Mouse (Mus musculus): ENCODE measurements around the gene Gm960. TPM values are rescaled to one million over a fixed set of nuclear protein-coding genes. Genes with fewer than 3 reads are reported as not detected.
"Not testable (repeated sequence)": the region's sequence is repeated elsewhere in the genome, so short reads cannot be mapped to it uniquely, and the experiment has no call there.

Gm960 gene
- polyA plus RNA-seq, 1 experiment from 2014 or later = 1.1 TPM

- ATAC-seq (ENCODE audit: insufficient number of reproducible peaks, insufficient read depth, low FRiP score, low read depth) = no peak
- Histone ChIP-seq H3K36me3 (ENCODE audit: control insufficient read depth, insufficient read depth, low read length) (no peaks in the 10 kb centered on the region), H3K9ac (ENCODE audit: low read length) (no peak overlapping the region), H3K27me3 (ENCODE audit: control insufficient read depth, insufficient read depth, low read length) (no peaks in the 10 kb centered on the region), H3K4me1 (ENCODE audit: control insufficient read depth in 2 of 2, insufficient read depth in 2 of 2, low read length in 2 of 2) (no peaks in the 10 kb centered on the region), H3K4me3 (ENCODE audit: control insufficient read depth in 1 of 2, insufficient read depth in 1 of 2, low read depth in 1 of 2, low read length in 2 of 2) (no peak overlapping the region), H3K4me2 (ENCODE audit: low read length) (no peak overlapping the region), H3K9me3 (ENCODE audit: control insufficient read depth, low read length) (no peaks in the 10 kb centered on the region), H3K27ac (replicated peaks in 1 of 2; ENCODE audit: control insufficient read depth in 1 of 2, insufficient read depth in 1 of 2, low read depth in 2 of 2, low read length in 2 of 2) (no peak overlapping the region)
- 76% methylated on average over 1 of the region's 1 CpGs for WGBS
These were observed 109.4 kb downstream of the Gm960 start for GRCm38 (mm10) chr19:4589081-4589480.

DNA sequence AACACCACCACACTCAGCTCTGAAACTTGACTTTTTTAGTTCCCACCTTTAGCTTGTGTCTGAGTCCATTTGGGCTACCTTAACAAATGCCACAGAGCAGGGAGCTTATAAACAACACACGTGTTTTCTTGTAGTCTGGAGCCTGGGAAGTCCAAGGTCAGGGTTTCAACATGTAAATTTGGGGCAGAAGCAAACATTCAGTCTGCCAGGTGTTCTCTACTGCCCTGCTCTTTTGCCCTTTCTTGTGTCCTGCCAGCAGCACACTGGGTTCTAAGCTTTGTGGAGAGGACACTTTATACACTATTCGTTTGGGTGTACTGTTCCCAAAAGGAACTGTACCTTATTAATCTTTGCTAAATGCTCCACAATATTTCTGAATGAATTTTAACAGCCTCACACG lies 110.0 kb downstream of the Gm960 start:
- Histone ChIP-seq H3K4me1 (ENCODE audit: control insufficient read depth in 2 of 2, insufficient read depth in 2 of 2, low read length in 2 of 2) (no peaks in the 10 kb centered on the region), H3K27ac (replicated peaks in 1 of 2; ENCODE audit: control insufficient read depth in 1 of 2, insufficient read depth in 1 of 2, low read depth in 2 of 2, low read length in 2 of 2) (no peak overlapping the region), H3K36me3 (ENCODE audit: control insufficient read depth, insufficient read depth, low read length) (no peaks in the 10 kb centered on the region), H3K9ac (ENCODE audit: low read length) (no peak overlapping the region), H3K4me3 (ENCODE audit: control insufficient read depth in 1 of 2, insufficient read depth in 1 of 2, low read depth in 1 of 2, low read length in 2 of 2) (no peak overlapping the region), H3K27me3 (ENCODE audit: control insufficient read depth, insufficient read depth, low read length) (no peaks in the 10 kb centered on the region), H3K4me2 (ENCODE audit: low read length) (no peak overlapping the region), H3K9me3 (ENCODE audit: control insufficient read depth, low read length) (no peaks in the 10 kb centered on the region)
- 71% methylated on average over 3 of the region's 3 CpGs for WGBS
- ATAC-seq (ENCODE audit: insufficient number of reproducible peaks, insufficient read depth, low FRiP score, low read depth) = no peak

DNA sequence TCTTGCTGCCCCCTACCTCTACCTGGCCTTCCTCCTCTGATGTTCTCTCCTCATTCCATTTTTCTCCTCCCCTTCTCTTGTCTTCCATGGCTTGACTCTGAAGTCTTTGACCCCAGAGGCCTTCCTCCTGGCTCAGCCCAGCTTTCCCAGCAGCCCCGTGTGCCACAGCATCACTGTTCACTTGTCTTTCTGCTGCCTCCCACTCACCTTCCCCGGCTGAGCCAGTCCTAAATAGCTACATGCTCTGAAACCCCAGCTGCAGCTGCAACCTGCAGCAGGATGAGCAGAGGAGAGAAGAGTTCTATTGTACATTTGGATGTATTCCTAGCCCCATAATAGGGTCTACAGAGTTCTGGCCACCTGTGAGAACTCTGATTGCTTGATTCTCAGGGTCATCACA lies 111.0 kb downstream of the Gm960 start:
- Histone ChIP-seq H3K27me3 (ENCODE audit: control insufficient read depth, insufficient read depth, low read length) (no peaks in the 10 kb centered on the region), H3K36me3 (ENCODE audit: control insufficient read depth, insufficient read depth, low read length) (no peaks in the 10 kb centered on the region), H3K9me3 (ENCODE audit: control insufficient read depth, low read length) (no peaks in the 10 kb centered on the region), H3K9ac (ENCODE audit: low read length) (no peak overlapping the region), H3K4me2 (ENCODE audit: low read length) (no peak overlapping the region), H3K27ac (replicated peaks in 1 of 2; ENCODE audit: control insufficient read depth in 1 of 2, insufficient read depth in 1 of 2, low read depth in 2 of 2, low read length in 2 of 2) (no peak overlapping the region), H3K4me1 (ENCODE audit: control insufficient read depth in 2 of 2, insufficient read depth in 2 of 2, low read length in 2 of 2) (no peaks in the 10 kb centered on the region), H3K4me3 (ENCODE audit: control insufficient read depth in 1 of 2, insufficient read depth in 1 of 2, low read depth in 1 of 2, low read length in 2 of 2) (no peak overlapping the region)
- whole genome bisulfite sequencing = 33% methylated on average over 2 of the region's 2 CpGs
- no peak for ATAC-seq (ENCODE audit: insufficient number of reproducible peaks, insufficient read depth, low FRiP score, low read depth)

DNA sequence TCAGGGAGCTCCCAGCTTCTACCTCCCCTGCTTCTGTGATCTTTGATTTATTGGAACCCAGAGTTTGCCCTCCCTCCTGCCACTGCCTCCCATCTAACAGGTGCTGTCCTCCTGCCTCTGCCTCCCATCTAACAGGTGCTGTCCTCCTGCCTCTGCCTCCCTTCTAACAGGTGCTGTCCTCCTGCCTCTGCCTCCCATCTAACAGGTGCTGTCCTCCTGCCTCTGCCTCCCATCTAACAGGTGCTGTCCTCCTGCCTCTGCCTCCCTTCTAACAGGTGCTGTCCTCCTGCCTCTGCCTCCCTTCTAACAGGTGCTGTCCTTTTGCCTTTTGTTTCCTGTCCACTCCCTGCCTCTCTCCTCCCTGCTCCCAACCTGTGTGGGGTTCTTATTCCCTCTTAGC lies 111.7 kb downstream of the Gm960 start:
- not testable (repeated sequence) for H3K4me1 ChIP-seq (ENCODE audit: control insufficient read depth in 2 of 2, insufficient read depth in 2 of 2, low read length in 2 of 2); H3K27ac ChIP-seq (replicated peaks in 1 of 2; ENCODE audit: control insufficient read depth in 1 of 2, insufficient read depth in 1 of 2, low read depth in 2 of 2, low read length in 2 of 2); H3K4me2 ChIP-seq (ENCODE audit: low read length); ATAC-seq (ENCODE audit: insufficient number of reproducible peaks, insufficient read depth, low FRiP score, low read depth); H3K27me3 ChIP-seq (ENCODE audit: control insufficient read depth, insufficient read depth, low read length); H3K36me3 ChIP-seq (ENCODE audit: control insufficient read depth, insufficient read depth, low read length); H3K9me3 ChIP-seq (ENCODE audit: control insufficient read depth, low read length); H3K4me3 ChIP-seq (ENCODE audit: control insufficient read depth in 1 of 2, insufficient read depth in 1 of 2, low read depth in 1 of 2, low read length in 2 of 2); H3K9ac ChIP-seq (ENCODE audit: low read length)

DNA sequence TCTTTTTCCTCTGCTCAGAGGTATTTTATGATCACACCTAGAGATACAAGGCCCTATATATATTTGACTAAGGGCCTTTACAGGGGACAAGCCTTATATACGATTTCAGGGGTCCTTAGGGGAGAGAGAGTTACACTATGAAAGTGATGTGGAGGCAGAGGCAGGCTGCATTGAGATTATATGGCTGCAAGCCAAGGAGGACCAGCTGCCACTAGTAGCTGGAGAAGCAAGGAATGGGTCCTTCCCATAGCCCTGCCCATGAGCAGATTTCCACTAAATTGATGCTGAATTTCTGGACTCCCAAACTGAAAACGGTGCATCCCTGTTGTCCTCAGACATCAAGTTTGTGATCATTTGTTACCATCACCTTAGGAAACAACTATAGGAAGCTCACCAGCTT lies 114.6 kb downstream of the Gm960 start:
- Histone ChIP-seq H3K4me3 (ENCODE audit: control insufficient read depth in 1 of 2, insufficient read depth in 1 of 2, low read depth in 1 of 2, low read length in 2 of 2) (no peak overlapping the region), H3K4me1 (ENCODE audit: control insufficient read depth in 2 of 2, insufficient read depth in 2 of 2, low read length in 2 of 2) (no peaks in the 10 kb centered on the region), H3K4me2 (ENCODE audit: low read length) (no peak overlapping the region), H3K9ac (ENCODE audit: low read length) (no peak overlapping the region), H3K36me3 (ENCODE audit: control insufficient read depth, insufficient read depth, low read length) (no peaks in the 10 kb centered on the region), H3K9me3 (ENCODE audit: control insufficient read depth, low read length) (no peaks in the 10 kb centered on the region), H3K27me3 (ENCODE audit: control insufficient read depth, insufficient read depth, low read length) (no peaks in the 10 kb centered on the region), H3K27ac (replicated peaks in 1 of 2; ENCODE audit: control insufficient read depth in 1 of 2, insufficient read depth in 1 of 2, low read depth in 2 of 2, low read length in 2 of 2) (no peak overlapping the region)
- ATAC-seq (ENCODE audit: insufficient number of reproducible peaks, insufficient read depth, low FRiP score, low read depth) = no peak
- WGBS = 51% methylated on average over 2 of the region's 2 CpGs

GRCm38 (mm10) chr19:4579296-4579695 lies 119.2 kb downstream of the Gm960 start:
- Histone ChIP-seq H3K4me3 (ENCODE audit: control insufficient read depth in 1 of 2, insufficient read depth in 1 of 2, low read depth in 1 of 2, low read length in 2 of 2) (no peak overlapping the region), H3K27ac (replicated peaks in 1 of 2; ENCODE audit: control insufficient read depth in 1 of 2, insufficient read depth in 1 of 2, low read depth in 2 of 2, low read length in 2 of 2) (no peak overlapping the region), H3K4me1 (ENCODE audit: control insufficient read depth in 2 of 2, insufficient read depth in 2 of 2, low read length in 2 of 2) (no peaks in the 10 kb centered on the region), H3K9me3 (ENCODE audit: control insufficient read depth, low read length) (no peaks in the 10 kb centered on the region), H3K36me3 (ENCODE audit: control insufficient read depth, insufficient read depth, low read length) (no peaks in the 10 kb centered on the region), H3K27me3 (ENCODE audit: control insufficient read depth, insufficient read depth, low read length) (no peaks in the 10 kb centered on the region), H3K9ac (ENCODE audit: low read length) (no peak overlapping the region), H3K4me2 (ENCODE audit: low read length) (no peak overlapping the region)
- ATAC-seq (ENCODE audit: insufficient number of reproducible peaks, insufficient read depth, low FRiP score, low read depth) = no peak
- WGBS = 77% methylated on average over 5 of the region's 5 CpGs

DNA sequence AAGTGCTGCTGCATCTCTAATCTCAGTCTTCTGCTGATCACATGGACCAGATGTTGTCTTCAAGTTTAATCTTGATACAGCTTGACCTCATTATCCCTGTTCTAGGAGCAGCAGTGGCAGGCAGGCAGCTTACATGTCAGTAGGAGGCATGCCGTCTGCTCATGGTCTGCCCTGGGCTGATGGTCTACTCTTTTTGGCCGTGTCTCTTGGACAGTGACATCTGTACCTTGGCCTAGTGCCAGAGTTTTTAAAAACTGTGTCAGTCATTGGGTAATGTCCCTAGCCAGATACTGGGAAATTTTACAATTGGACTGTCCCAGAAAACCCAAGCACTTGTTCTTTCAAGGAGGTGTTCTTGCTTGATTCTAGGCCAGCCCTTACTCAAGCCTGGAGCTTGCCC lies 119.7 kb downstream of the Gm960 start:
- ATAC-seq (ENCODE audit: insufficient number of reproducible peaks, insufficient read depth, low FRiP score, low read depth) = no peak
- no peaks in the 10 kb centered on the region for H3K4me1 ChIP-seq (ENCODE audit: control insufficient read depth in 2 of 2, insufficient read depth in 2 of 2, low read length in 2 of 2)
- H3K9me3 ChIP-seq (ENCODE audit: control insufficient read depth, low read length) = no peaks in the 10 kb centered on the region
- H3K9ac ChIP-seq (ENCODE audit: low read length) = no peak overlapping the region
- no peak overlapping the region for H3K27ac ChIP-seq (replicated peaks in 1 of 2; ENCODE audit: control insufficient read depth in 1 of 2, insufficient read depth in 1 of 2, low read depth in 2 of 2, low read length in 2 of 2)
- no peaks in the 10 kb centered on the region for H3K36me3 ChIP-seq (ENCODE audit: control insufficient read depth, insufficient read depth, low read length)
- no peak overlapping the region for H3K4me3 ChIP-seq (ENCODE audit: control insufficient read depth in 1 of 2, insufficient read depth in 1 of 2, low read depth in 1 of 2, low read length in 2 of 2)
- H3K4me2 ChIP-seq (ENCODE audit: low read length) = no peak overlapping the region
- H3K27me3 ChIP-seq (ENCODE audit: control insufficient read depth, insufficient read depth, low read length) = no peaks in the 10 kb centered on the region
- WGBS = 40% methylated on average over 2 of the region's 2 CpGs

Measured in heart, embryonic 14.5 days (tissue).